In the genomic region with DNA sequence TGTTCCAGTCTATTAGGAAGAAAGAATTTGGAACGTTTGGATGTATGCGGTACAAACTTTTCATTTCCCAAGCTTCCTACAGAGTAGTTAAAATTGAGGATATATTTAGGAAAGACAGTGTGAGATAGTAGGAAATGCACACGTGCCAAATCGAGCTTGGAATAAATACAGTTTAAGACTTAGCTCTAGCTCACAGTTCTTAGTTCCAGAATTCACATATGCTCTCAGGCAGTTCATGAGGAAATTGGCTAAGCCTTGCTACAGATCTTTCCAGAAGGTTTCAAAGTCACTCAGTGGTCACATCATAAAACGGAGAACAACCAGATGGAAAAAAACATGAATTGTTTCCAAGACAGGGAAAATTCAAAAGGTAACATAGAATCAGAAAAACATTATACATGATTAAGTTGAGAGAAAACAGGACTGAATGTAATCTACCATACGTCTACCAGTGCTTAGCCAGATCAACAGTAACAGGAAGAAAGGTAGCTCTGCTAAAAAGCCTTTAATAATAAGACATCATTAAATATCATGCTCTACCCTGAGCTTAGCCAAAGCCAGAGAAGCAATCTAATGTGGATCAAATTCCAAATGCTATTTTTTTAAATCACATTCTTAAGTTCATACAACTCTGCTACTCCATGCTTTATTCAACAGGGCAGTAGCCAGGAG, we compare ENCODE assay signal across 31 mouse cellular contexts.
DNase-seq lines count a peak whose midpoint lies in the region; ATAC-seq and TF ChIP-seq lines count a peak whose summit lies in the region.
"Had no signal": no experiment of that assay in that cellular context is flagged by ENCODE, and none has a peak within 500 bp of the region (broad histone marks: within the 10 kb centered on the region; RNA-seq: fewer than 3 reads in every experiment).

No protein-coding gene starts in this region.

- H3K9me3 ChIP-seq in forebrain, embryonic 16.5 days (ENCODE audit: control insufficient read depth, low read length) = no peaks in the 10 kb centered on the region
- H3K9me3 ChIP-seq in forebrain, embryonic 10.5 days = no peaks in the 10 kb centered on the region
- H3K9me3 ChIP-seq in midbrain, postnatal 0 days (ENCODE audit: low read length) = no peaks in the 10 kb centered on the region
- no peaks in the 10 kb centered on the region for H3K9me3 ChIP-seq in midbrain, embryonic 11.5 days (ENCODE audit: control insufficient read depth, low read length)
- no peaks in the 10 kb centered on the region for H3K9me3 ChIP-seq in limb, embryonic 12.5 days
- H3K9me3 ChIP-seq in kidney, embryonic 16.5 days (ENCODE audit: low read length) = no peaks in the 10 kb centered on the region
- H3K9me3 ChIP-seq: embryonic facial prominence, embryonic 12.5 days; forebrain, embryonic 13.5 days; heart, embryonic 10.5 days; heart, embryonic 15.5 days; liver, embryonic 15.5 days; lung, embryonic 15.5 days; midbrain, embryonic 10.5 days; neural tube, embryonic 12.5 days had no signal

- H3K4me2 ChIP-seq in forebrain, embryonic 16.5 days (ENCODE audit: low read length) = no peak overlapping the region
- H3K4me2 ChIP-seq in midbrain, postnatal 0 days (ENCODE audit: low read depth, low read length, poor library complexity, severe bottlenecking) = no peak overlapping the region
- H3K4me2 ChIP-seq in midbrain, embryonic 11.5 days = no peak overlapping the region
- no peak overlapping the region for H3K4me2 ChIP-seq in limb, embryonic 12.5 days
- H3K4me2 ChIP-seq in kidney, embryonic 16.5 days (replicated peaks; ENCODE audit: low read depth, low read length) = no peak overlapping the region
- H3K4me2 ChIP-seq: embryonic facial prominence, embryonic 12.5 days; forebrain, embryonic 13.5 days; heart, embryonic 15.5 days; liver, embryonic 15.5 days; lung, embryonic 15.5 days; neural tube, embryonic 12.5 days had no signal

- WGBS in forebrain, embryonic 16.5 days = 76% methylated on average over 6 of the region's 6 CpGs
- WGBS in forebrain, embryonic 10.5 days = 87% methylated on average over 6 of the region's 6 CpGs
- WGBS in midbrain, postnatal 0 days = 88% methylated on average over 6 of the region's 6 CpGs
- 85% methylated on average over 6 of the region's 6 CpGs for WGBS in midbrain, embryonic 11.5 days
- 60% methylated on average over 6 of the region's 6 CpGs for WGBS in limb, embryonic 12.5 days
- 81% methylated on average over 6 of the region's 6 CpGs for WGBS in kidney, embryonic 16.5 days

- no peak for DNase-seq in forebrain, embryonic 10.5 days (ENCODE audit: extremely low spot score, low spot score)
- peak; percentile 0 for DNase-seq in midbrain, postnatal 0 days (ENCODE audit: low spot score)
- DNase-seq in midbrain, embryonic 11.5 days (ENCODE audit: low spot score, missing footprints) = no peak
- no peak for DNase-seq in layer of hippocampus, adult 2 months (ENCODE audit: low spot score in 2 of 2)
- DNase-seq: adrenal gland, adult 2 months; B cell, adult 2 months; cerebellum, adult 18-20 months; cerebellum, postnatal 36 days; gastrocnemius, postnatal 25 days; heart, adult 11 months; kidney, adult 9 months; kidney, postnatal 14 days; right cerebral cortex, postnatal 4 days; thymus, adult 2 months; thymus, postnatal 4 days had no signal

- H3K36me3 ChIP-seq in forebrain, embryonic 16.5 days (ENCODE audit: control insufficient read depth, insufficient read depth) = no peaks in the 10 kb centered on the region
- H3K36me3 ChIP-seq in forebrain, embryonic 10.5 days (replicated peaks) = no peaks in the 10 kb centered on the region
- no peaks in the 10 kb centered on the region for H3K36me3 ChIP-seq in midbrain, postnatal 0 days (ENCODE audit: insufficient read depth, low read length)
- no peaks in the 10 kb centered on the region for H3K36me3 ChIP-seq in midbrain, embryonic 11.5 days (ENCODE audit: control insufficient read depth, insufficient read depth, low read length)
- H3K36me3 ChIP-seq in limb, embryonic 12.5 days = no peaks in the 10 kb centered on the region
- no peaks in the 10 kb centered on the region for H3K36me3 ChIP-seq in kidney, embryonic 16.5 days (ENCODE audit: insufficient read depth, low read length)
- H3K36me3 ChIP-seq: embryonic facial prominence, embryonic 12.5 days; heart, embryonic 10.5 days; heart, embryonic 15.5 days; liver, embryonic 15.5 days; lung, embryonic 15.5 days; midbrain, embryonic 10.5 days; neural tube, embryonic 12.5 days had no signal

- H3K27ac ChIP-seq in forebrain, embryonic 16.5 days (ENCODE audit: low read length) = no peak overlapping the region
- H3K27ac ChIP-seq in forebrain, embryonic 10.5 days = no peak overlapping the region
- no peak overlapping the region for H3K27ac ChIP-seq in midbrain, postnatal 0 days (ENCODE audit: low read depth, low read length)
- H3K27ac ChIP-seq in midbrain, embryonic 11.5 days (ENCODE audit: low read depth, low read length) = no peak overlapping the region
- no peak overlapping the region for H3K27ac ChIP-seq in limb, embryonic 12.5 days
- H3K27ac ChIP-seq in kidney, embryonic 16.5 days (ENCODE audit: low read length) = no peak overlapping the region
- H3K27ac ChIP-seq in layer of hippocampus, adult 2 months = no peak overlapping the region
- H3K27ac ChIP-seq: embryonic facial prominence, embryonic 12.5 days; forebrain, embryonic 13.5 days; heart, embryonic 10.5 days; heart, embryonic 15.5 days; liver, embryonic 15.5 days; lung, embryonic 15.5 days; midbrain, embryonic 10.5 days; neural tube, embryonic 12.5 days; stomach, postnatal 0 days had no signal

- TF ChIP-seq CTCF in midbrain, postnatal 0 days (IDR thresholded peaks at IDR 0.05) = no peak
- TF ChIP-seq CTCF in layer of hippocampus, adult 2 months (conservative IDR thresholded peaks at IDR 0.05) = no peak

- H3K27me3 ChIP-seq in forebrain, embryonic 16.5 days (replicated peaks; ENCODE audit: control insufficient read depth, insufficient read depth, low read length) = no peaks in the 10 kb centered on the region
- no peaks in the 10 kb centered on the region for H3K27me3 ChIP-seq in forebrain, embryonic 10.5 days (ENCODE audit: poor library complexity, severe bottlenecking)
- H3K27me3 ChIP-seq in midbrain, postnatal 0 days (ENCODE audit: insufficient read depth, low read length) = no peaks in the 10 kb centered on the region
- H3K27me3 ChIP-seq in midbrain, embryonic 11.5 days (ENCODE audit: control insufficient read depth, insufficient read depth, low read length) = no peaks in the 10 kb centered on the region
- no peaks in the 10 kb centered on the region for H3K27me3 ChIP-seq in limb, embryonic 12.5 days
- no peaks in the 10 kb centered on the region for H3K27me3 ChIP-seq in kidney, embryonic 16.5 days (ENCODE audit: insufficient read depth, low read length)
- H3K27me3 ChIP-seq: embryonic facial prominence, embryonic 12.5 days; forebrain, embryonic 13.5 days; heart, embryonic 15.5 days; liver, embryonic 15.5 days; lung, embryonic 15.5 days; neural tube, embryonic 12.5 days had no signal

- no peaks in the 10 kb centered on the region for H3K4me1 ChIP-seq in forebrain, embryonic 16.5 days (replicated peaks; ENCODE audit: control insufficient read depth, insufficient read depth, low read length)
- no peaks in the 10 kb centered on the region for H3K4me1 ChIP-seq in forebrain, embryonic 10.5 days
- H3K4me1 ChIP-seq in midbrain, postnatal 0 days (ENCODE audit: insufficient read depth, low read length) = no peaks in the 10 kb centered on the region
- H3K4me1 ChIP-seq in midbrain, embryonic 11.5 days (ENCODE audit: control insufficient read depth, insufficient read depth, low read length) = no peaks in the 10 kb centered on the region
- H3K4me1 ChIP-seq in limb, embryonic 12.5 days (replicated peaks) = no peaks in the 10 kb centered on the region
- H3K4me1 ChIP-seq in kidney, embryonic 16.5 days (ENCODE audit: insufficient read depth, low read length) = no peaks in the 10 kb centered on the region
- H3K4me1 ChIP-seq: embryonic facial prominence, embryonic 12.5 days; forebrain, embryonic 13.5 days; heart, embryonic 10.5 days; heart, embryonic 15.5 days; liver, embryonic 15.5 days; lung, embryonic 15.5 days; midbrain, embryonic 10.5 days; neural tube, embryonic 12.5 days had no signal

- ATAC-seq in forebrain, embryonic 16.5 days = peak; percentile 49; the same call in 1 of the 2 replicates
- no peak for ATAC-seq in midbrain, postnatal 0 days (ENCODE audit: low FRiP score)
- ATAC-seq in midbrain, embryonic 11.5 days (ENCODE audit: low FRiP score) = no peak
- peak; percentile 92 for ATAC-seq in limb, embryonic 12.5 days (ENCODE audit: insufficient number of reproducible peaks, insufficient read depth, low FRiP score, low TSS enrichment, low read depth)
- no peak for ATAC-seq in kidney, embryonic 16.5 days (ENCODE audit: low FRiP score, low TSS enrichment)
- ATAC-seq: activated CD4-positive, CD25-positive, alpha-beta regulatory T cell, adult 4 months; forebrain, embryonic 13.5 days; intestine, postnatal 0 days; midbrain, embryonic 16.5 days had no signal

- no peak overlapping the region for H3K9ac ChIP-seq in forebrain, embryonic 16.5 days (replicated peaks; ENCODE audit: low read depth, low read length)
- H3K9ac ChIP-seq in midbrain, postnatal 0 days (replicated peaks; ENCODE audit: low read length, poor library complexity, severe bottlenecking) = no peak overlapping the region
- H3K9ac ChIP-seq in midbrain, embryonic 11.5 days (ENCODE audit: low read length) = no peak overlapping the region
- no peak overlapping the region for H3K9ac ChIP-seq in limb, embryonic 12.5 days (replicated peaks)
- no peak overlapping the region for H3K9ac ChIP-seq in kidney, embryonic 16.5 days (replicated peaks; ENCODE audit: low read length)
- H3K9ac ChIP-seq: embryonic facial prominence, embryonic 12.5 days; forebrain, embryonic 13.5 days; heart, embryonic 15.5 days; liver, embryonic 15.5 days; lung, embryonic 15.5 days; neural tube, embryonic 12.5 days had no signal

- H3K4me3 ChIP-seq in forebrain, embryonic 16.5 days (replicated peaks; ENCODE audit: low read length) = no peak overlapping the region
- H3K4me3 ChIP-seq in forebrain, embryonic 10.5 days = no peak overlapping the region
- H3K4me3 ChIP-seq in midbrain, postnatal 0 days (ENCODE audit: low read depth, low read length) = no peak overlapping the region
- H3K4me3 ChIP-seq in midbrain, embryonic 11.5 days (ENCODE audit: low read depth, low read length) = no peak overlapping the region
- H3K4me3 ChIP-seq in limb, embryonic 12.5 days (replicated peaks) = no peak overlapping the region
- no peak overlapping the region for H3K4me3 ChIP-seq in kidney, embryonic 16.5 days (ENCODE audit: low read length)
- H3K4me3 ChIP-seq in layer of hippocampus, adult 2 months = no peak overlapping the region
- H3K4me3 ChIP-seq: embryonic facial prominence, embryonic 12.5 days; forebrain, embryonic 13.5 days; heart, embryonic 10.5 days; heart, embryonic 15.5 days; liver, embryonic 15.5 days; lung, embryonic 15.5 days; midbrain, embryonic 10.5 days; myocyte; neural tube, embryonic 12.5 days had no signal

Comparison
In these comparisons a context has a peak if more than half of its experiments do, and no peak if none do; other contexts are left out.
1. ATAC-seq: peak in forebrain, embryonic 16.5 days (single experiment) and limb, embryonic 12.5 days (single experiment); none in midbrain, postnatal 0 days (single experiment), midbrain, embryonic 11.5 days (single experiment) and kidney, embryonic 16.5 days (single experiment).